8 mouse cellular contexts compared by ENCODE assay signal in the genomic region with DNA sequence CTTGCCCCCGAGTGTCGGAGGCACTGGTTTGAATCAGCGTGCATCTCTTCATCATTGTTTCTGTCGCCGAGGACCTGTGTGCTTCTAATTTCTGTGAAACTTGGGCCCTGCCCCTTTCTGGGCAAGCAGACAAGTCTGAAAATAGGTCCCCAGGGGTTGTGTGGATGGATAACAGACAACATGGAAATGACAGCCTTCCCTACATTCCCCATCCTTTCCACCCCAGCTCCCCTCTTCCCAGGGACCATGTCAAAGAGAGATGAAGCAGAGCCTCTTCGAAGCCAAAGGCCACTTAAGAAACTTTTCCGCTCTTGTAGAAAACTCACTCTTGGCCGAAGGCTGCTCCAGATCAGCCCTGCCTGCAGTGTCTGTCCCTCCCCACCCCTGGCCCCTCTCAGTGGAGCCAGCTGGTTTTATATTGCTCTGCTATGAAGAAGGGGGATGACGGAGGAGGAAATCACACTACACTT.
DNase-seq lines count a peak whose midpoint lies in the region; ATAC-seq and TF ChIP-seq lines count a peak whose summit lies in the region.

No protein-coding gene starts in this region.

- no peak overlapping the region for H3K27ac ChIP-seq in cerebellum, adult 2 months (ENCODE audit: insufficient read depth, low read length)
- peak overlapping the region; percentile 82 for H3K27ac ChIP-seq in heart, adult 2 months
- peak overlapping the region; percentile 46; the same call in 1 of the 2 replicates for H3K27ac ChIP-seq in intestine, postnatal 0 days (ENCODE audit: low read depth, low read length)
- peak overlapping the region; percentile 96 for H3K27ac ChIP-seq in lung, embryonic 15.5 days
- peak overlapping the region; percentile 98 for H3K27ac ChIP-seq in stomach, embryonic 15.5 days

- ATAC-seq in intestine, postnatal 0 days = peak; percentile 68
- peak; percentile 89 for ATAC-seq in lung, embryonic 15.5 days (ENCODE audit: borderline replicate concordance, extremely low read depth, low FRiP score, low TSS enrichment)
- peak; percentile 85 for ATAC-seq in stomach, embryonic 15.5 days (ENCODE audit: insufficient read depth, low FRiP score, low read depth)

- H3K9ac ChIP-seq in heart, adult 2 months (ENCODE audit: low read depth, low read length) = no peak overlapping the region
- no peak overlapping the region for H3K9ac ChIP-seq in intestine, postnatal 0 days (ENCODE audit: low read depth, low read length)
- 0 out of 2 replicates have a peak overlapping the region, but pooled peaks have one; percentile 17 for H3K9ac ChIP-seq in lung, embryonic 15.5 days
- H3K9ac ChIP-seq in stomach, embryonic 15.5 days = no peak overlapping the region

- H3K36me3 ChIP-seq in heart, adult 2 months (ENCODE audit: control insufficient read depth, insufficient read depth, low read length) = no peaks in the 10 kb centered on the region
- no peaks in the 10 kb centered on the region for H3K36me3 ChIP-seq in intestine, postnatal 0 days (ENCODE audit: control insufficient read depth, insufficient read depth)
- no peaks in the 10 kb centered on the region for H3K36me3 ChIP-seq in lung, embryonic 15.5 days
- no peaks in the 10 kb centered on the region for H3K36me3 ChIP-seq in stomach, embryonic 15.5 days

- intact Hi-C loops in heart, adult 2 months (cut with DNase I) = no loop called here

- no peaks in the 10 kb centered on the region for H3K79me2 ChIP-seq in heart, adult 2 months (replicated peaks; ENCODE audit: control insufficient read depth, insufficient read depth, low read length)

- H3K4me1 ChIP-seq in cerebellum, adult 2 months (ENCODE audit: control insufficient read depth, insufficient read depth, low read length) = peaks cover 14% of the 10 kb centered on the region
- peaks cover 3% of the 10 kb centered on the region for H3K4me1 ChIP-seq in heart, adult 2 months (ENCODE audit: control insufficient read depth, insufficient read depth, low read length)
- H3K4me1 ChIP-seq in intestine, postnatal 0 days (replicated peaks; ENCODE audit: control insufficient read depth, insufficient read depth, low read length) = no peaks in the 10 kb centered on the region
- H3K4me1 ChIP-seq in lung, embryonic 15.5 days = peaks cover 29% of the 10 kb centered on the region
- H3K4me1 ChIP-seq in stomach, embryonic 15.5 days = peaks cover 19% of the 10 kb centered on the region; the same call in 1 of the 2 replicates

- H3K4me2 ChIP-seq in intestine, postnatal 0 days (replicated peaks; ENCODE audit: low read depth) = peak overlapping the region; percentile 60
- peak overlapping the region; percentile 65 for H3K4me2 ChIP-seq in lung, embryonic 15.5 days
- peak overlapping the region; percentile 72 for H3K4me2 ChIP-seq in stomach, embryonic 15.5 days

- H3K27me3 ChIP-seq in cerebellum, adult 2 months (ENCODE audit: control insufficient read depth, insufficient read depth, low read length) = no peaks in the 10 kb centered on the region
- H3K27me3 ChIP-seq in heart, adult 2 months (ENCODE audit: control insufficient read depth, insufficient read depth, low read length) = no peaks in the 10 kb centered on the region
- no peaks in the 10 kb centered on the region for H3K27me3 ChIP-seq in intestine, postnatal 0 days (replicated peaks; ENCODE audit: control insufficient read depth, insufficient read depth, low read length)
- no peaks in the 10 kb centered on the region for H3K27me3 ChIP-seq in lung, embryonic 15.5 days
- H3K27me3 ChIP-seq in stomach, embryonic 15.5 days (replicated peaks) = 0 out of 2 replicates have a peak, but pooled peaks cover 4% of the 10 kb centered on the region

- 34% methylated on average over 9 of the region's 9 CpGs for WGBS in cerebellum, adult 2 months
- 13% methylated on average over 9 of the region's 9 CpGs for WGBS in heart, adult 2 months
- 48% methylated on average over 9 of the region's 9 CpGs for WGBS in intestine, postnatal 0 days
- 32% methylated on average over 9 of the region's 9 CpGs for WGBS in lung, embryonic 15.5 days
- 31% methylated on average over 9 of the region's 9 CpGs for WGBS in stomach, embryonic 15.5 days

- peak; percentile 73 for TF ChIP-seq EP300 in heart, adult 2 months (IDR thresholded peaks at IDR 0.05; ENCODE audit: insufficient read depth, low read depth, low read length)

- no peaks in the 10 kb centered on the region for H3K9me3 ChIP-seq in intestine, postnatal 0 days (ENCODE audit: control insufficient read depth)
- H3K9me3 ChIP-seq in lung, embryonic 15.5 days = no peaks in the 10 kb centered on the region
- no peaks in the 10 kb centered on the region for H3K9me3 ChIP-seq in stomach, embryonic 15.5 days

- peak overlapping the region; percentile 50 for H3K4me3 ChIP-seq in cerebellum, adult 2 months (replicated peaks; ENCODE audit: insufficient read depth, low read depth, low read length)
- H3K4me3 ChIP-seq in heart, adult 2 months = peak overlapping the region; percentile 28
- no peak overlapping the region for H3K4me3 ChIP-seq in intestine, postnatal 0 days (ENCODE audit: low read depth, low read length)
- peak overlapping the region; percentile 25 for H3K4me3 ChIP-seq in lung, embryonic 15.5 days
- H3K4me3 ChIP-seq in stomach, embryonic 15.5 days (replicated peaks) = peak overlapping the region; percentile 20; the same call in 1 of the 2 replicates

- TF ChIP-seq CTCF in cerebellum, adult 2 months (IDR thresholded peaks at IDR 0.05; ENCODE audit: borderline replicate concordance, insufficient read depth, low read depth, low read length) = no peak
- TF ChIP-seq CTCF in heart, adult 2 months (IDR thresholded peaks at IDR 0.05) = no peak
- no peak for TF ChIP-seq CTCF in intestine, postnatal 0 days (IDR thresholded peaks at IDR 0.05; ENCODE audit: low read depth)

- no peak for DNase-seq in cerebellum, adult 2 months
- no peak for DNase-seq in cerebellum, adult 11-12 months
- DNase-seq in embryo, embryonic 11 days = peak; percentile 72
- peak; percentile 83 to 89 for DNase-seq in heart, adult 2 months
- DNase-seq in thymus, postnatal 10 days (ENCODE audit: low spot score in 2 of 2) = no peak

- no peak for TF ChIP-seq POLR2A in cerebellum, adult 2 months (IDR thresholded peaks at IDR 0.05; ENCODE audit: borderline replicate concordance, insufficient read depth, low read length)
- TF ChIP-seq POLR2A in heart, adult 2 months (IDR thresholded peaks at IDR 0.05; ENCODE audit: insufficient read depth, low read depth, low read length) = 0 out of 2 replicates have a peak, but pooled peaks have one; percentile 33

Comparison
In these comparisons a context has a peak if more than half of its experiments do, and no peak if none do; other contexts are left out.
1. DNase-seq: peak in embryo, embryonic 11 days (single experiment) and heart, adult 2 months (2 of 2); none in cerebellum, adult 2 months (0 of 2), cerebellum, adult 11-12 months (single experiment) and thymus, postnatal 10 days (0 of 2).
2. Peak in every context shown above with its lines, with median percentiles within 50 percentile points of each other: ATAC-seq and H3K4me2 ChIP-seq.